ENCODE assay signal across 12 mouse cellular contexts in the genomic region with DNA sequence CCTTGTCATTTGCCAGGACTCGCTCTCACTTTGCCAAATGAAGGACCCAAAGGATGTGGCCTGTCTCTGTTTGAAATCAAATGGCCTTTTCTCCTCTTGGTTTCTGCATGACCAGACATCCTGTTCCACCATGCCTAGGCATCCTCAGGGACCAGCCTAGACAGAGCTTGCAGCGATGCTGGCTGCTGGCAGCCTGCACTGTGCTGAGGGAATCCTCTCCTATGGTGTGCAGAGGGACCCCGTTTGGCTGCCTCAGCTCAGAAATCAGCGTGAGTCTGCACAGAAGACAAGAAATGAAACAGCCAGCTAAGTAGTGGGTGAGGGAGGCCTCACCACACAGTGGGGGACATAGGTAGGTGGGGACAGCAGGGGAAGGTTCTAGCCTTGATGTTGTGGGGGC. TPM values are rescaled to one million over a fixed set of nuclear protein-coding genes. Genes with fewer than 3 reads are reported as not detected.
A peak's percentile ranks its signal among the peaks of the same experiment; 100 is the strongest.
DNase-seq lines count a peak whose midpoint lies in the region; ATAC-seq and TF ChIP-seq lines count a peak whose summit lies in the region.
"Had no signal": no experiment of that assay in that cellular context is flagged by ENCODE, and none has a peak within 500 bp of the region (broad histone marks: within the 10 kb centered on the region; RNA-seq: fewer than 3 reads in every experiment).

No protein-coding gene starts in this region.

- peak overlapping the region; percentile 64; the same call in 1 of the 2 replicates for H3K27ac ChIP-seq in heart, embryonic 10.5 days
- H3K27ac ChIP-seq in hindbrain, embryonic 11.5 days (ENCODE audit: low read depth, low read length), result peak overlapping the region; percentile 93
- H3K27ac ChIP-seq in midbrain, embryonic 13.5 days, result peak overlapping the region; percentile 97
- no peak overlapping the region for H3K27ac ChIP-seq in thymus, adult 2 months (ENCODE audit: control insufficient read depth, insufficient read depth, low read length)

- H3K9me3 ChIP-seq in heart, embryonic 10.5 days, result 0 out of 2 replicates have a peak, but pooled peaks cover 4% of the 10 kb centered on the region
- H3K9me3 ChIP-seq in hindbrain, embryonic 11.5 days (ENCODE audit: control insufficient read depth, low read length), result no peaks in the 10 kb centered on the region
- H3K9me3 ChIP-seq in midbrain, embryonic 13.5 days, result no peaks in the 10 kb centered on the region

- H3K4me2 ChIP-seq in hindbrain, embryonic 11.5 days (replicated peaks; ENCODE audit: low read depth, low read length), result peak overlapping the region; percentile 21
- peak overlapping the region; percentile 42 for H3K4me2 ChIP-seq in midbrain, embryonic 13.5 days (replicated peaks)
- H3K4me2 ChIP-seq: liver, embryonic 11.5 days had no signal

- TF ChIP-seq POLR2A in brain, embryonic 14.5 days (IDR thresholded peaks at IDR 0.05; ENCODE audit: borderline replicate concordance, extremely low read depth, insufficient read depth, insufficient read length, poor library complexity, severe bottlenecking), result no peak
- no peak for TF ChIP-seq POLR2A in thymus, adult 2 months (IDR thresholded peaks at IDR 0.05; ENCODE audit: control insufficient read depth, extremely low read depth, insufficient read depth, low read length, poor library complexity)

- no peak for DNase-seq in heart, embryonic 10.5 days (ENCODE audit: low spot score)
- DNase-seq in heart, adult 11 months, result no peak
- DNase-seq in brain, embryonic 14.5 days (ENCODE audit: low read depth), result peak; percentile 85
- peak; percentile 43 for DNase-seq in hindbrain, embryonic 11.5 days (ENCODE audit: low spot score)
- no peak for DNase-seq in thymus, adult 2 months
- DNase-seq in layer of hippocampus, postnatal 36 days, result no peak
- DNase-seq in thymus, postnatal 10 days (ENCODE audit: low spot score in 2 of 2), result no peak
- DNase-seq: kidney, postnatal 14 days had no signal

- no peaks in the 10 kb centered on the region for H3K36me3 ChIP-seq in heart, embryonic 10.5 days
- H3K36me3 ChIP-seq in hindbrain, embryonic 11.5 days (ENCODE audit: control insufficient read depth, insufficient read depth, low read length), result no peaks in the 10 kb centered on the region
- H3K36me3 ChIP-seq in midbrain, embryonic 13.5 days, result no peaks in the 10 kb centered on the region
- no peaks in the 10 kb centered on the region for H3K36me3 ChIP-seq in thymus, adult 2 months (ENCODE audit: control insufficient read depth, insufficient read depth, low read length)

- TF ChIP-seq CTCF in brain, embryonic 14.5 days (IDR thresholded peaks at IDR 0.05; ENCODE audit: borderline replicate concordance, extremely low read depth, insufficient read depth, insufficient read length), result no peak
- no peak for TF ChIP-seq CTCF in thymus, adult 2 months (IDR thresholded peaks at IDR 0.05; ENCODE audit: borderline replicate concordance, control insufficient read depth, extremely low read depth, insufficient read depth, low read length, poor library complexity)

- H3K9ac ChIP-seq in hindbrain, embryonic 11.5 days (ENCODE audit: low read depth, low read length), result peak overlapping the region; percentile 29
- H3K9ac ChIP-seq in midbrain, embryonic 13.5 days (replicated peaks), result peak overlapping the region; percentile 59

- WGBS in heart, embryonic 10.5 days, result 45% methylated on average over 4 of the region's 4 CpGs
- 22% methylated on average over 4 of the region's 4 CpGs for WGBS in hindbrain, embryonic 11.5 days
- 13% methylated on average over 4 of the region's 4 CpGs for WGBS in midbrain, embryonic 13.5 days
- WGBS in thymus, adult 2 months, result 56% methylated on average over 4 of the region's 4 CpGs

- ATAC-seq in hindbrain, embryonic 11.5 days (ENCODE audit: low FRiP score), result peak; percentile 62
- ATAC-seq in midbrain, embryonic 13.5 days, result peak; percentile 77
- ATAC-seq: Patski had no signal

- H3K4me1 ChIP-seq in heart, embryonic 10.5 days, result peaks cover 27% of the 10 kb centered on the region
- peaks cover 16% of the 10 kb centered on the region for H3K4me1 ChIP-seq in hindbrain, embryonic 11.5 days (replicated peaks; ENCODE audit: control insufficient read depth, insufficient read depth, low read length)
- H3K4me1 ChIP-seq in midbrain, embryonic 13.5 days (replicated peaks), result peaks cover 73% of the 10 kb centered on the region
- peaks cover 3% of the 10 kb centered on the region; the same call in 1 of the 2 replicates for H3K4me1 ChIP-seq in thymus, adult 2 months (replicated peaks; ENCODE audit: control insufficient read depth, insufficient read depth, low read length)

- peaks cover 40% of the 10 kb centered on the region for H3K27me3 ChIP-seq in heart, embryonic 10.5 days (ENCODE audit: insufficient read depth, poor library complexity, severe bottlenecking)
- no peaks in the 10 kb centered on the region for H3K27me3 ChIP-seq in hindbrain, embryonic 11.5 days (ENCODE audit: control insufficient read depth, insufficient read depth, low read length)
- H3K27me3 ChIP-seq in midbrain, embryonic 13.5 days, result no peaks in the 10 kb centered on the region
- H3K27me3 ChIP-seq in thymus, adult 2 months (ENCODE audit: control insufficient read depth, insufficient read depth, low read length), result no peaks in the 10 kb centered on the region
- H3K27me3 ChIP-seq: Patski had no signal

- H3K4me3 ChIP-seq in heart, embryonic 10.5 days, result no peak overlapping the region
- no peak overlapping the region for H3K4me3 ChIP-seq in hindbrain, embryonic 11.5 days (ENCODE audit: low read depth, low read length)
- 0 out of 2 replicates have a peak overlapping the region, but pooled peaks have one; percentile 4 for H3K4me3 ChIP-seq in midbrain, embryonic 13.5 days (replicated peaks)
- H3K4me3 ChIP-seq in thymus, adult 2 months (ENCODE audit: control insufficient read depth, insufficient read depth, low read length), result no peak overlapping the region

RNA-seq across cellular contexts. Expression of a gene that starts 12.6 kb away (rescaled TPM):
- polyA plus RNA-seq in heart, embryonic 10.5 days (2016; fragmentation: Nextera tagmentation; extraction: Ambion mirVana), result not detected in 2 replicates
- 0.09 and 0.12 TPM in 2 replicates for polyA plus RNA-seq in brain, embryonic 14.5 days (2012; rRNA removed)
- polyA plus RNA-seq in hindbrain, embryonic 11.5 days (2014; fragmentation: Nextera tagmentation; extraction: Ambion mirVana), result not detected in 2 replicates
- not detected in 2 replicates for polyA plus RNA-seq in midbrain, embryonic 13.5 days (2015; fragmentation: Nextera tagmentation; extraction: Ambion mirVana)
- polyA plus RNA-seq in thymus, adult 2 months (2012; rRNA removed), result 0.05 TPM in 1 of 2 replicates, not detected in the other
- total RNA-seq in layer of hippocampus, postnatal 36 days (2021), result under 1 TPM in 1 of 2 experiments, not detected in 1; 0.15 TPM
- polyA plus RNA-seq: liver, embryonic 11.5 days; spleen, adult 2 months had no signal

Comparison
In these comparisons a context has a peak if more than half of its experiments do, and no peak if none do; other contexts are left out.
1. DNase-seq: peak in brain, embryonic 14.5 days (single experiment) and hindbrain, embryonic 11.5 days (single experiment); none in heart, embryonic 10.5 days (single experiment), heart, adult 11 months (single experiment), thymus, adult 2 months (single experiment), layer of hippocampus, postnatal 36 days (0 of 2) and thymus, postnatal 10 days (0 of 2).